Mouse (Mus musculus) adrenal gland, adult 8-10 months (tissue): Measurements from ENCODE around the gene Pde8b. TPM values are rescaled to one million over a fixed set of nuclear protein-coding genes. Genes with fewer than 3 reads are reported as not detected.

ENCODE experiments used
- DNase-seq: peaks from one replicate; pipeline ENCODE4 v3.0.0; 2022
- total RNA-seq, 4 experiments: library from RNA; stranded (reverse); gene quantifications; 2 replicates each; pipeline ENCODE4 v1.2.4; 2022

Pde8b gene
- total RNA-seq, 4 experiments from 2014 or later, result 57.8 to 141 (median 103) TPM

DNA sequence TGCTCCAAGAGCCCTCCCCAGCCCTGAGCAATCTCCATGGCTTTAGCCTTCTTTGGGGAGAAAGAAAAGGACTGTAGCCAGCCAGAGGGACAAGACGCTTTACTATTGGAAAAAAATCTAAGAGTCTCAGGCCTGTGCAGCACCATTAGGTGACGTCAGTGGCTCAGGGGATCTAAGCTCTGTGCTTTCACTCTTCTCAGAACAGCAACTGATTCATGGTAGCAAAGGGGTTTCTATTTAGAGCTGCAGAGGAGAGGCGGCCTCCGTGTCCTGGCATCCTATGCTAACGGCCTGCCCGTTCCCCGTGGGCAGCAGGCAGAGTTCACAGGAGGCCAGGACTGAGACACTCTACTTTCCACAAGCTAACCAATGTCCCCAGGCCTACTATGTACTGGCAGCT lies 169.1 kb downstream of the Pde8b start:
- DNase-seq, result no peak

- DNase-seq, result no peak
Observed at GRCm38 (mm10) chr13:95078492-95078891, 171.6 kb downstream of the Pde8b start.

GRCm38 (mm10) chr13:95077688-95078087 lies 172.4 kb downstream of the Pde8b start:
- no peak for DNase-seq

- no peak for DNase-seq
Observed at GRCm38 (mm10) chr13:95076142-95076541, 174.0 kb downstream of the Pde8b start.

GRCm38 (mm10) chr13:95073445-95074172 lies 176.5 kb downstream of the Pde8b start:
- DNase-seq, result no peak

GRCm38 (mm10) chr13:95070268-95070667 lies 179.9 kb downstream of the Pde8b start:
- DNase-seq, result no peak

- peak; percentile 18 for DNase-seq
Observed at GRCm38 (mm10) chr13:95067854-95068253, 182.3 kb downstream of the Pde8b start.

DNA sequence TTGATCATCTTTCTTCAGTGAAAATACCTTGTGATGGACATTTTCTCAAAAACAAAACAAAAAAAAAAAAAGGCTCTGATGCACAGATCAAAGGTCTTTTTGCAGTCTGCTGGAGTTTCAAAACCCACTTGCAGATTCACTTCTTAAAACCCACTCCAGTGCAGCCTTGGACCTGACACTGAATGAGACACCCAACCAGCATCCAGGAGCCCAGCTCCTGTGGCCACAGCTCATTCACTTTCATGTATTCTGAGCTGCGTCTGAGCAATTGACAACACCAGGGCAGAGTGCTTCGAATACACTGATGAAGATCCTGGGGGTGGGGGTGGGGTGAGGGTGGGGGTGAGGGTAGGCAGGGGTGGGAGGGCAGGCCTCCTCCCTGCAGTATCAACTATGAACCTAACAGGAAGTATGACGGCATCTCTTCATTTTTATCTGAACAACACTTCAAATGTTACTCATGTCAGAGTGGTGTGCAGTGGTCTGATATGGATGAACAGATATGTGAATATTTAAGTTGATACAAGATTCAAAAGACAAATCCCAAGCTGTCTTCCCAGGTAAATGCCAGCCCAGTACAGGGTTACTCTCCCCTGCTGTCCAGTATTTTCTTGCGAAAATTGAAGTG lies 186.6 kb downstream of the Pde8b start:
- no peak for DNase-seq

GRCm38 (mm10) chr13:95058885-95059284 lies 191.3 kb downstream of the Pde8b start:
- DNase-seq, result peak; percentile 47

GRCm38 (mm10) chr13:95056501-95057280 lies 193.4 kb downstream of the Pde8b start:
- DNase-seq, result no peak

DNA sequence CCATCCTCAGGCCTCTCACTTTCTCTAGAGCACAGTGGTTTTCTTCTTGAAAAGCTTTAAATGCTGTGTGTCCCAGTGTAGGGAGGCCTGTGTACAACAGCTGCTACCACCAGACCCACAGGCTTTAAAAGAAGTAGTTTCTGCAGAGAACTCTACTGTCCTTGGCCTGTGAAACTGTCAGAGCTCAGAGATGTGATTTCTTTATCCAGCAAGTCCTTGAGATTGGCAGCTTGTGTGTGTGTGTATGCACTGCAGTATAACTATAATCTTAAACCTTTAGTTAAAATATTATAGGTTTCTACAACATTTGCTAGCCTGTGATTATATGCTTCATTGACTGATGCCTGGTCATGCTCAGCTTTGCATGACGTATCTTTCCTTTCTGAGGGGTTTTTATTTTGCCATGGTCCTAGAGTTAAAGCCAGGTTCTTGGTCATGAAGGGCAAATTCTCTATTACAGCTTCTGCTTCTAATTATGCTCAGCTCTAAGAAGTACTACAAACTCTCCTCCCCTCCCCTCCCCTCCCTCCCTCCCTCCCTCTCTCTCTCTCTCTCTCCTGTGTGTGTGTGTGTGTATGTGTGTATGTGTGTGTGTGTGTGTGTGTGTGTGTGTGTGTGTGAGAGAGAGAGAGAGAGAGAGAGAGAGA lies 194.3 kb downstream of the Pde8b start:
- no peak for DNase-seq

GRCm38 (mm10) chr13:95052421-95052820 lies 197.7 kb downstream of the Pde8b start:
- no peak for DNase-seq

DNA sequence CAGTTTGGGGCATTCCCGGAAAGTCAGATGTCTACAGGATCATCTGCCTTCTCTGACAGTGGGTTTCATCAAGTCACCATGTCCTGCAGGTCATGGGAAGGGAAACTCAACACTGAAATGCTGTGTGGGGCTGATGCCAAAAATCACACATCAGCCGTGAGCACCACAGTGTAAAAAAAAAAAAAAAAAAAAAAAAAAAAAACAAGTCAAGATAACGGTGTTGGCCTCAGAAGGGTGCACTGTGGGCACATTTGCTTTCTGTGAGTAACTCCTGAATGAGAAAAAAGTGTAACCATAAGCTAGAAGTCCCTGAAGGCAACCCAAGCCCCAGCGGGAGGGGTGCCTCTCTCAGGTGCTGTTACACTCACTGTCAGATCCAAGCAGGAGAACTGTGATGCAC lies 199.7 kb downstream of the Pde8b start:
- no peak for DNase-seq

DNA sequence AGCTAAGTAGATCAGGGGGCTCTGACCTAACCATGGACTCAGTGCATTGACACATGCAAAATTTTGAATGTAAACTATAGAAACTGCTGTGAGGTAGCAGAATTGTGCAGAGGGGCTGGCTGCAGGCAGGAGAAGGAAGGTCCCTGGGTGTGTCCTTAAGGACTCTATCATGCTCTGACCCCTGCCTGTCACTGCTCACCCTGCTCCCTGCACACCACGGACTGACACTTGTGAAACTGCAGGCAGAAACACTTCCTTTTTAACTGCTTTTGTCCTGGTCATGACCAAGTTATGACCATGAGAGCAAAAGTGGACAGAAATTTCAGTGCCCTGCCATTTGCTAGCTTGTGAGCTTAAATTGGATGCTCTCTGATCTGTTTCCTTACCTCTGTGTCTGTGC lies 206.0 kb downstream of the Pde8b start:
- DNase-seq, result no peak

GRCm38 (mm10) chr13:95040140-95040738 lies 209.9 kb downstream of the Pde8b start:
- no peak for DNase-seq

DNA sequence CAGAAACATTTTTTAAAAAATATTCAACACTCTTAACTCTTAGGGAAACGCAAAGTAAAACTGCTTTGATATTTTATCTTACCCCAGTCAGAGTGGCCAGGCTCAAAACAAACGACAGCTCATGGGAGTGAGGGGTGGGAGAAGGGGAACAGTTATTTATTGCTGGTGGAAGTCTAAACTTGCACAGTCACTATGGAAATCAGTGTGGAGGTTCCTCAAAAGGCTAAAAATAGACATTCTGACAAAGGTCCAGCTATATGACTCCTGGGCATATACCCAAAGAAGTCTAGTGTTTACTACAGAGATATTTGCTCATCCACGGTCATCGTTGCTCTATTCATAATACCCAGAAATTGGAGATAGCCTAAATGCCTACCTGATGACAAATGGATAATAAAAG lies 211.9 kb downstream of the Pde8b start:
- DNase-seq, result no peak

DNA sequence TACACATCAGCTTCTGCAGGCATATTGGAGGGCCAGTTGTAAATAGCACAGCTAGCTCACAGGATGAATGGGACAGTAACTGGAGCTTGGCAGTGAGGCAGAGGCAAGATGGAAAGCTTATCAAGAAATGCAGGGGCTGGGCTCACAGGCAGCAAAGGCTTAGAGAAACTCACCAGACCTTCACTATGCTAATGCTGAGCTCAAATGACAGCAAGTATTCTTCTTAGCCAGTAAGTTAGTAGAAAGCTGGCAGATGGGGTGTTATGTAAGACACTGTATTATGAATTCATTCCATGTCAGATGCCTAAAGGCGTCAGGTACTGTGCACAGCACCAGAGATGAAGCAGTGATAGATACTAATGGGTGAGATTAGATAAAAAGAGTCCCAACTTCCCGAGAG lies 215.4 kb downstream of the Pde8b start:
- DNase-seq, result no peak

- peak; percentile 71 for DNase-seq
Observed at GRCm38 (mm10) chr13:95034094-95034493, 216.0 kb downstream of the Pde8b start.

- no peak for DNase-seq
Observed at GRCm38 (mm10) chr13:95032973-95033372, 217.2 kb downstream of the Pde8b start.

DNA sequence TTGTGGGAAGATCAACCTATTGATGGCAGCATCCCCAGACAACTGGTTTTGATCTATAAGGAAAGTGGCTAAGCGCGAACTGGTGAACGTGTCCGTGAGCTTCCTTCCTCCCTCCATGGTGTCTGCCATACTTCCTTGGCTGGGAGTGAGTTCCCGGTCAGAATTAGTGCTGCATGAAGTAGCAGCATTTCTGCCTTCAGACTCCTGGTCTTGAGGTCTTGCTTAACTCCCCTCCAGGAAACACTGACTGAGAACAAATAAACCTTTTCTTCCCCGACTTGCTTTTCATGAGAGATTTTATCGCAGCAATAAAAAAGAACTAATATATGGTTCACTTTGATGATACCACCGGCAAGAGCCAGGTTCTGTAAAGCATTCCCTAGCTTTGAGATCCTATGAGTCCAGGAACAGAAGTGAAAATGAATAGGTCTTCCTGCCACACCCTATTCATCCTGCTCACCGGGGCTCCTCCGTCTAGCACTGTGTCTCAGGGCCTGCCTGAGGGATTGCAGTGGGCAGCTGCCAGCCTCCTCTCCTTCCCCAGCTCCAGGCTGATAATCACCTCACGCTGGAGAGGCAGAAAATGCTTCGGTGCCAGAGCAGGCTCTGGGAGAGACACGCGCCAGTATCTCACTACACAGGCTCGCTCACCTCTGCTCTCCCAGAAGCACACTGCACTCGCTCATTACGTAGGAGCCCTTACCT lies 217.9 kb downstream of the Pde8b start:
- no peak for DNase-seq

DNA sequence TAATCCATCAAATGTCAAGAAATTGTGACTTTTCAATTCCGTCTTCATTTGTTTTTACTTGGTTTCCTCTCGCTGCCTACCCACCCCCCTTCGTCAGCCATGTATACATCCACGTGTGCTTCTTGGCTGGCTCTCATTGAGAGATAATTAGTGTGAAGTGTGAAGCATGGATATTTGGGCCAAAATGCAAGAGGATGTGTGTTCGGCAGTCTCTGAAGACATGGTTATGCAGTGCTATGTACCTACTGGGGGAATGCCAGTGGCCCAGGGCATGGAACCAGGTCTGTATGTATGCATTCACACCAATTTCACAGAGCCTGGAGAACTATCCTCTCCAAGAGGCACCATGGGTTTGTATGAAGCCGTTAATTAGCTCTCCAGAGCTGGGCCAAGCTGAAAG lies 219.3 kb downstream of the Pde8b start:
- no peak for DNase-seq

GRCm38 (mm10) chr13:95020216-95020615 lies 229.9 kb downstream of the Pde8b start:
- DNase-seq, result no peak
